Mouse (Mus musculus): ENCODE results near the gene Btbd2.

GRCm38 (mm10) chr10:80701721-80702535 is 45.1 kb upstream of the Btbd2 start, which contains the start of the genes Mob3a and Izumo4:
- no peak for TF ChIP-seq CTCF (IDR thresholded peaks at IDR 0.05; ENCODE audit: low read depth)
- no peak for TF ChIP-seq EP300 (IDR thresholded peaks at IDR 0.05; ENCODE audit: low read depth)

Measured in heart, postnatal 0 days (tissue).